Mouse (Mus musculus) gastrocnemius, postnatal 25 days (tissue): ENCODE results near the gene Sprr2f. TPM values are rescaled to one million over a fixed set of nuclear protein-coding genes. Genes with fewer than 3 reads are reported as not detected.

Experiments used
- DNase-seq: peaks from one replicate; pipeline ENCODE4 v3.0.0; 2022
- long read RNA-seq, 2 experiments: library from polyadenylated mRNA; stranded (forward); transcript quantifications; one replicate each; pipeline ENCODE4 v2.0.0; 2021
- total RNA-seq, 2 experiments: library from RNA; stranded (reverse); gene quantifications; 1 replicate in 1 of 2; 2 replicates in 1 of 2; pipeline ENCODE4 v1.2.3; 2021

Sprr2f gene
- not detected for total RNA-seq
- long read RNA-seq, experiment 1 = 0 reads
- long read RNA-seq, experiment 2 = 0 reads

DNA sequence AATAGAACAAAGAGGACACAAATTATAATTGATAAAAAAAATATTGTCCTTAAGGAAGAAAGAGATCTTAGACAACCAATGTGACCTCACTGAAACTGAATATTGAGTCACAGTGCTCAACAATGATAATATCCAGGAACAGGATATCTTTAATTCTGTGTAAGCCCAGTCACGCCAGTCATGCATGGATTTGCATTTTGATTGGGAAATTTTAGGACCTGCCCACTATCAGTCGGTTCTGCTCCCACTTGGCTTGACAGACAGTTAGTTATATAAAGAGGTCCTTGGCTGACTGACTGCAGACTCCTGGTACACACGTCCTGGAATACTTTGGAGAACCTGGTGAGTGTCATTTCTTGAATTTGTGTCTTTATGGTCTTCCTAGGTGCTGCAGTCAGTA is at the start of gene Sprr2f:
Gene Sprr2f, plus strand, starts transcription at position 301 of the 400 bp plus-strand sequence.
- DNase-seq = no peak

DNA sequence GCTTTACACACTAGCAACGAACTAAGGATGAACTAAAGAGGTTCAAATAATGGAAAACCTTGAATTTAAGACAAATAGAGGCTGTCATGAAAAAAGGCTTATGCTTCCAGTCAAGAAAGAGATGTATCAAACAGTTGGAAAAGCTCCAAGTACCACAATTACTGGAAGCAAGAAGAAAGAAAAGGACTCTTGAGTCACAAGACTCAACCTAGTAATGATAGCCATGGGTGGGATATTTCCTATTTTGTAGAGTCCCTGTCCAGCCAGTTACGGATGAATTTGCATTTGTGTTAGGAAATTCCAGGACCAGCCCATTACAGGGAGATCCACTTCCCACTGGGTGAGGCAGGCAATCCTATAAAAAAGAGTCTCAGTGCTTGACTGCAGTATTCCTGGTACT is 48.7 kb upstream of the Sprr2f start, which contains the start of gene Sprr2b:
Gene Sprr2b, plus strand, starts transcription at position 301 of the 400 bp plus-strand sequence.
- DNase-seq = no peak

DNA sequence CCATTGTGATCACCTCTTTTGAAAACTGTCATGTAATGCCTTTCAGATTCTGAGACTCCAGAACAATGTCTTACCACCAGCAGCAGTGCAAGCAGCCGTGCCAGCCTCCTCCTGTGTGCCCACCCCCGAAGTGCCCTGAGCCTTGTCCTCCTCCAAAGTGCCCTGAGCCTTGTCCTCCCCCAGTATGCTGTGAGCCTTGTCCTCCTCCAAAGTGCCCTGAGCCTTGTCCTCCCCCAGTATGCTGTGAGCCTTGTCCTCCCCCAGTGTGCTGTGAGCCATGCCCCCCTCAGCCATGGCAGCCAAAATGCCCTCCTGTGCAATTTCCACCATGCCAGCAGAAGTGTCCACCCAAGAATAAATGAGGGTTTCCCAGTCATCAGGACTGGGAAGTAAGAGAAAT is 47.6 kb upstream of the Sprr2f start:
- no peak for DNase-seq

DNA sequence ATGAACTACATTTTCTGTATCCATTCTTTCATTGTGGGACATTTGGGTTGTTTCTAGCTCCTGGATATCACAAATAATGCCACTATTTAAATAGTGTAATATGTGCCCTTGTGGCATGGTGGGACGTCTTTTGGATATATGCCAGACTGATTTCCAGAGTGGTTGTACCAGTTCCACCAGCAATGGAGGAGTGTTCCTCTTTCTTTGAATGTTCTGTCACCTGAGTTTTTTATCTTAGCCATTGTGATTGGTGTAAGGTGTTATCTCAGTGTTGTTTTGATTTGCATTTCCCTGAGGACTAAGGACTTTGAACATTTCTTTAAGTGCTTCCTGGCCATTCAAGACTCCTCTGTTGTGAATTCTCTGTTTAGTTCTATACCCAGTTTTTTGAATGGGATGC is 28.7 kb upstream of the Sprr2f start:
- no peak for DNase-seq

DNA sequence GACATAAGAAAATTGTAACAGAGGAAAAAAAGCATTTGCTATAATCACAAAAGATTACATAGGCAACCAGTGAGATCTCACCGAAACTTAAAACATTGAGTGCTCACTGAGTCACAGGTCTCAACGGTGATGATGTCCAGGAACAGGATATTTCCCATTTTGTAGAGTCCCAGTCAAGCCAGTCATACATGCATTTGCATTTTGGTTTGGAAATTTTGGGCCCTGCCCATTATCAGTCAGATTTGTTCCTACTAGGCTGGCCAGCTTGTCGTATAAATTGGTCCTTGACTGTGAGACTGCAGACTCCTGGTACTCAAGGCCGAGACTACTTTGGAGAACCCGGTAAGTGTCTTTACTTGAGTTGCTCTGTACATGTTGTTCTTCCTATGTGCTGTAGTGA is 26.1 kb upstream of the Sprr2f start, which contains the start of gene Sprr2d:
Gene Sprr2d, plus strand, starts transcription at position 301 of the 400 bp plus-strand sequence.
- DNase-seq = no peak

DNA sequence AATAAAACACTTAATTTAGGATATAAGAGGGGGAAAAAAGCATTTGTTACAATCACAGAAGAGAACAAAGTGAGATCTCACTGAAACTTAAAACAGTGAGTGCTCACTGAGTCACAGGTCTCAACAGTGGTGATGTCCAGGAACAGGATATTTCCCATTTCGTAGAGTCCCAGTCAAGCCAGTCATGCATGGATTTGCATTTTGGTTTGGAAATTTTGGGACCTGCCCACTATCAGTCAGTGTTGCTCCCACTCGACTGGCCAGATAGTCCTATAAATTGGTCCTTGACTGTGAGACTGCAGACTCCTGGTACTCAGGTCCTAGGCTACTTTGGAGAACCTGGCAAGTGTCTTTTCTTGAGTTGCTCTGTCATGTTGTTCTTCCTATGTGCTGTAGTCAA is 13.1 kb upstream of the Sprr2f start, which contains the start of gene Sprr2e:
Gene Sprr2e, plus strand, starts transcription at position 301 of the 400 bp plus-strand sequence.
- DNase-seq = no peak

DNA sequence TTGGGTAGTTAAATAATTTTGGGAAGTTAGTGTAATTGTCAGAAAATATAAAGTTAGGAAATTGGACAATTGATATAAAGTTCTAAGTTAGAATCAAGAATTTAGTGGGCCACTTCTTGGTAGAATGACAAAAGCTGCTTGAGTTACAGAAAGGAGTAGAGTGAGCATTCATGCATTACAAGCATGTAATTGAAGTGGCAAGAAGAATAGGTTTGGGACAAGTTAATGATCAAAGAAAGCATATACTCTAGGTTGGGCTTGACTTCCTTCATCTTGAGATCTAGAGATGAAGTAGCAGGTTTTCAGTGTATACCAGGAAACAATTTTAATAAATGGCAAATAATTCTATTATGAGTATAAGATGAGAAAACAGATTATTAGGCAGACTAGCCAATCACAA is 3.4 kb upstream of the Sprr2f start:
- no peak for DNase-seq

DNA sequence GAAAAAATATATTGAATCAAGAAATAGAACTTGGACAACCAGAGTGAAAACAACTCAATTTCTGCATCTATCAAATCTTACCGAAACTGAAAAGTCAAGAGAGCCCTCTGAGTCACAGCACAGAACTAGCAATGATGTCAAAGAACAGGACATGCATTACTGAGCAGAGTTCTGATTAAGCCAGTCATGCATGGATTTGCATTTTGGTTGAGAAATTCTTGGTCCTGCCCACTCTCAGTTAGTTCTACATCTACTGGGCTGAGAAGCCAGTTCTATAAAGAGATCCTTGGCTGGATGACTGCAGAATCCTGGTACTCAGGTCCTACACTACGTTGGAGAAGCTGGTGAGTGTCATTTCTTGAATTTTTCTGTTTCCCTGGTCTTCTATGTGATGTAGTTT is 8.6 kb downstream of the Sprr2f start:
- no peak for DNase-seq

DNA sequence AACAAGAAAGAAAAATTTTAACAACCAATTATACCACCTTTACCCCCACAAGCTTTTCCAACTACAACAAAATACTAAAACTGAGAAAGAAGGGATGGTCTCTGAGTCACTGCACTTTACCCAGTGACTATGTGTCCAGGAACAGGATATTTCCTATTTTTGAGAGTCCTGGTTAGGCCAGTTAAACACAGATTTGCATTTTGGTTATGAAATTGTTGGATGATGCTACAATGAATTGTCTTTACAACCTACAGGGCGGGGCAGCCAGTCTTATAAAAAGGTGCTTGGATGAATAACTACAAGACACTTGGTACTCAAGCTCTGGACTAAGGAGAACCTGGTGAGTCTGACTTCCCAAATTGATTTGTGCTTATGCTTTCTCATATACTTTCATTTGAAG is 20.4 kb downstream of the Sprr2f start, which contains the start of gene Sprr2h:
Gene Sprr2h, plus strand, starts transcription at position 301 of the 400 bp plus-strand sequence.
- DNase-seq = no peak

DNA sequence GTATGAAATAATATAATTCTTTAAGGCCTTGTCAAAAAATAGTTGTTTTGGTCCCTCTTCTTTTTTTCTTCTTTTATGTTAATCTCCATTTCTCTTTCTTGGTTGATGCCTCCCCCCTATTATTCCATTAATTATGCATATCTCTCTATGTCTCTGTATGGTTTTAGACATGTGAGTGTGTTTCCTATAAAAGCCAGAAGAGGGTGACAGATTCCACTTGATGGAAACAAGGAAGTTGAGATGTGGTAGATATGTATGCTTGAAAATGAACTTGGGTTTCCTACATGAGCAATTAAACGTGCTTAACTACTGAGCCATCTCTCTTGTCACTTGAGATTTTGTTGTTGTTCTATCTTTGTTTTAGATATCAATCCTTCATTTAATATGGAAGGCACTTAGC is 29.3 kb downstream of the Sprr2f start:
- no peak for DNase-seq

DNA sequence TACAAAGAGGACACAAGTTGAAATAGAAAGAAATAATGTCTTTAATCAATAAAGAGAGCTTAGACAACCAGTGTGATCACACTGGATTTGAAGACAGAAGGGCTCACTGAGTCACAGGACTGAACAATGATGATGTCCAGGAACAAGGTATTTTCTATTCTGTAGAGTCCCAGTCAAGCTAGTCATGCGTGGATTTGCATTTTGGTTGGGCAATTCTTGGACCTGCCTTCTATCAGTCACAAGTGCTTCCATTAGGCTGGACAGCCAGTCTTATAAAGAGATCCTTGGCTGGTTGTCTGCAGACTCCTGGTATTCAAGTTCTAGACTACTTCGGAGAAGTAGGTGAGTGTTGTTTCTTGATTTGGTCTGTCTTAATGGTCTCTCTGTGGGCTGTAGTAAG is 42.7 kb downstream of the Sprr2f start, which contains the start of gene Sprr2i:
Gene Sprr2i, plus strand, starts transcription at position 301 of the 400 bp plus-strand sequence.
- no peak for DNase-seq

Other genes with a start within 250 kb of the Sprr2f start
- not detected for gene Prr9, start 241.2 kb upstream of the Sprr2f start, total RNA-seq
- gene Lelp1, start 222.4 kb upstream of the Sprr2f start, total RNA-seq = not detected
- not detected for gene Sprr2a1, start 149.4 kb upstream of the Sprr2f start, total RNA-seq
- not detected for gene Sprr2a2, start 149.3 kb upstream of the Sprr2f start, total RNA-seq
- gene Sprr2a3, start 79.8 kb upstream of the Sprr2f start, total RNA-seq = not detected
- gene Sprr2b, start 48.6 kb upstream of the Sprr2f start, total RNA-seq = not detected
- not detected for gene Sprr2d, start 26.0 kb upstream of the Sprr2f start, total RNA-seq
- gene Sprr2e, start 13.0 kb upstream of the Sprr2f start, total RNA-seq = not detected
- not detected for gene Sprr2h, start 20.5 kb downstream of the Sprr2f start, total RNA-seq
- not detected for gene Sprr2i, start 42.8 kb downstream of the Sprr2f start, total RNA-seq
- gene Sprr2j-ps, start 52.9 kb downstream of the Sprr2f start, total RNA-seq = not detected
- gene Gm9774, start 64.2 kb downstream of the Sprr2f start, total RNA-seq = 1 to 10 TPM; 1.4 to 4.3 TPM
- not detected for gene Sprr2k, start 67.4 kb downstream of the Sprr2f start, total RNA-seq
- not detected for gene Sprr1b, start 73.6 kb downstream of the Sprr2f start, total RNA-seq
- gene Sprr3, start 93.5 kb downstream of the Sprr2f start, total RNA-seq = not detected
- not detected for gene Sprr1a, start 120.7 kb downstream of the Sprr2f start, total RNA-seq
- not detected for gene Sprr4, start 135.3 kb downstream of the Sprr2f start, total RNA-seq
- gene 2310046K23Rik, start 169.3 kb downstream of the Sprr2f start, total RNA-seq = not detected
- gene Ivl, start 208.5 kb downstream of the Sprr2f start, total RNA-seq = not detected
- not detected for gene Smcp, start 223.8 kb downstream of the Sprr2f start, total RNA-seq
- not detected for gene 2210017I01Rik, start 242.3 kb downstream of the Sprr2f start, total RNA-seq